Mouse (Mus musculus): Measurements from ENCODE around the gene Sfxn5.

DNA sequence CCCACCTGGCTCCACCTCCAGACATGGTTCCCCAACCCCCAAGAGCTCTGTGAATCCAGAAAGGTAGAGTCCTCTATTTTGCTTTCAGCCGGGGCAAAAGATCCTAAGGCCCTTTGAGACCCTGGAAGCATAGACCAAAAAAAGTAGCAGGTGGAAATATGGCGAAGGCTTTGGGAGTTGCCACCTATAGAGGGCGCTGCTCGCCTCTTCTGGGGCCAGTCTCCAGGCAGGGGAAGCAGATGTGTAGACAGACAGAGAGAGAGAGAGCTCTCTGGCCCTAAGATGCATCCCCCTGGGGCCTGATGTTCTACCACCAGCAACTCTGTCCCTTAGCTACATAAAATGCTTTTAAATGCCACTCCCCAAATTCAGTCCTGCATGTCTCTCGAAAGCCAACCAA, 96.2 kb downstream of the Sfxn5 start:
- TF ChIP-seq CTCF (IDR thresholded peaks at IDR 0.05; ENCODE audit: extremely low read depth, insufficient read depth, insufficient read length, insufficient replicate concordance) (peak; percentile 38; the same call in 1 of the 2 replicates), POLR2A (IDR thresholded peaks at IDR 0.05; ENCODE audit: low read depth, low read length) (no peak)

All from spleen, adult 2 months (tissue).